Mouse (Mus musculus) myocyte (in vitro differentiated cells): ENCODE measurements at regions not wholly inside any gene's neighbourhood (a gene's known extent, or its start where the extent isn't known, plus 50 kb on each side); places are given as distances from the start of the nearest gene placed in this dataset.

ENCODE experiments used
- H3K27me3 ChIP-seq: one replicate; pipeline ENCODE4 v1.6.1; 2011; ENCODE audit not compliant: control insufficient read depth, insufficient read depth, insufficient read length
- H3K36me3 ChIP-seq: one replicate; pipeline ENCODE4 v1.6.1; 2011; ENCODE audit not compliant: control insufficient read depth, insufficient read depth
- H3K4me2 ChIP-seq: one replicate; pipeline ENCODE4 v1.6.1; 2011; ENCODE audit warnings: low read depth, control low read depth
- H3K4me3 ChIP-seq: one replicate; pipeline ENCODE4 v1.5.1; 2011; ENCODE audit warnings: mild to moderate bottlenecking, control low read depth, moderate library complexity
- H3K79me2 ChIP-seq: one replicate; pipeline ENCODE4 v1.6.1; 2011; ENCODE audit not compliant: control insufficient read depth, insufficient read depth
- H3ac ChIP-seq: one replicate; pipeline ENCODE4 v1.6.1; 2011; ENCODE audit not compliant: control insufficient read depth, insufficient read length
- CEBPB ChIP-seq: IDR thresholded peaks from 2 replicates; pipeline ENCODE4 v1.6.1; 2011; ENCODE audit warnings: mild to moderate bottlenecking, moderate library complexity; ENCODE audit not compliant: poor library complexity, insufficient read depth, severe bottlenecking
- E2F4 ChIP-seq: IDR thresholded peaks from one replicate; pipeline ENCODE4 v1.6.1; 2011; ENCODE audit warnings: mild to moderate bottlenecking, control low read depth, moderate library complexity; ENCODE audit not compliant: insufficient read depth
- MAX ChIP-seq: IDR thresholded peaks from one replicate; pipeline ENCODE4 v1.6.1; 2011; ENCODE audit warnings: low read depth, mild to moderate bottlenecking, control low read depth
- MYOD1 ChIP-seq, 3 experiments: IDR thresholded peaks; one replicate each; pipeline ENCODE4 v1.6.1; 2011; ENCODE audit warnings: control low read depth in 2 of 3, low read depth in 2 of 3, mild to moderate bottlenecking in 2 of 3, moderate library complexity in 1 of 3; ENCODE audit not compliant: insufficient read length in 2 of 3, control insufficient read depth in 1 of 3
- MYOG ChIP-seq, 3 experiments: IDR thresholded peaks; one replicate each; pipeline ENCODE4 v1.6.1; 2011; ENCODE audit warnings: control low read depth in 2 of 3, low read depth in 2 of 3, mild to moderate bottlenecking in 2 of 3; ENCODE audit not compliant: insufficient read length in 2 of 3, control insufficient read depth in 1 of 3, insufficient read depth in 1 of 3
- POLR2A ChIP-seq: IDR thresholded peaks from one replicate; pipeline ENCODE4 v1.6.1; 2011; ENCODE audit warnings: low read depth, mild to moderate bottlenecking, control low read depth, moderate library complexity; ENCODE audit not compliant: insufficient read length
- POLR2AphosphoS2 ChIP-seq: IDR thresholded peaks from one replicate; pipeline ENCODE4 v1.6.1; 2011; ENCODE audit warnings: low read depth, control low read depth; ENCODE audit not compliant: insufficient read length
- REST ChIP-seq: IDR thresholded peaks from one replicate; pipeline ENCODE4 v1.6.1; 2011; ENCODE audit warnings: mild to moderate bottlenecking, control low read depth, moderate library complexity; ENCODE audit not compliant: insufficient read depth, insufficient read length
- SRF ChIP-seq: IDR thresholded peaks from one replicate; pipeline ENCODE4 v1.6.1; 2011; ENCODE audit warnings: low read depth; ENCODE audit not compliant: control insufficient read depth, insufficient read length
- TCF12 ChIP-seq: IDR thresholded peaks from one replicate; pipeline ENCODE4 v1.6.1; 2011; ENCODE audit warnings: mild to moderate bottlenecking, control low read depth; ENCODE audit not compliant: poor library complexity, insufficient read depth, severe bottlenecking
- TCF3 ChIP-seq: IDR thresholded peaks from one replicate; pipeline ENCODE4 v1.6.1; 2011; ENCODE audit warnings: low read depth, control low read depth; ENCODE audit not compliant: insufficient read length
- USF1 ChIP-seq: IDR thresholded peaks from one replicate; pipeline ENCODE4 v1.6.1; 2011; ENCODE audit warnings: low read depth, mild to moderate bottlenecking, control low read depth, moderate library complexity

DNA sequence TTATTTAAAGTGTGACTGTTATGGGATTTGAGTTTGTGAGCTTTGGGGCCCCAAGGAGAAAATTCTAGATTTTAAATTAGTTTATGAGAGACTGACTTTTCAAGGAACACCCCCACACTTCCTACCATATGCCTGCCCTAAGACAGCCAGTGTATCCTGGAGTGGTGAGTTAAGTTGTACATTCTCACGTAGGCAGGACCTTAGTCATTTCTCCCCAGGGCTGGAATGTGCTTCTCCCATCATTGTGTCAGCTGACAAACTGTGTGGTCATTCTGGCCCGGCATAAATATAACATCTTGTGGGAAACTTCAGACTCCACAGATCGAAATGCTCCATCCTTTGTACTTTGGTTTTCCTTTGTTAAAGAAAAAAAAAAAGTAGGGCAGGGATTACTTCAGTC lies 73.1 kb upstream of the Tfpi start:
- no peaks in the 10 kb centered on the region for H3K27me3 ChIP-seq
- H3K4me2 ChIP-seq, result peak overlapping the region; percentile 73
- TF ChIP-seq E2F4, result no peak
- TF ChIP-seq MYOD1 (IDR thresholded peaks at IDR 0.05; ENCODE audit: control insufficient read depth in 1 of 3, insufficient read length in 2 of 3, low read depth in 2 of 3), result peak in 1 of 3 experiments; percentile 14
- no peak for TF ChIP-seq POLR2A
- TF ChIP-seq USF1, result peak; percentile 72
- no peak overlapping the region for H3ac ChIP-seq
- no peaks in the 10 kb centered on the region for H3K36me3 ChIP-seq
- no peaks in the 10 kb centered on the region for H3K79me2 ChIP-seq
- H3K4me3 ChIP-seq, result no peak overlapping the region

DNA sequence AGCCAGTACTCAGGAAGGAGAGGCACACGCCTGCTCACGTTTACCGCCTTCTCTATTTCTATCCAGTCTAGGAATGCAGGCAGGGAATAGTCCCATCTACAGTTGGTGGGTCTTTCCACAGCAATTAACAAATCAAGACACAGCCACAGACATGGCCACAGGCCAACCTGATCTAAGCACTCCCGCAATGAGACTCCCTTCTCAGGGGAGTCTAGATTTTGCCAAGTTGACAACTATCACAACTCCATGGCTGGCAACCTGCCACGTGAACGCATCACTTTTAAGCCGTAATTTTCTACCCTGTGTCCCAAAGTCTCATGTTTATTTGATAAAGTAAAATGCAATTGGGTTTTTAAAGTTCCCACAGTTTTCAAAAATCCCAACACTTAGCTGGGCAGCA lies 72.0 kb upstream of the Tfpi start:
- Histone ChIP-seq H3K27me3 (no peaks in the 10 kb centered on the region), H3K79me2 (no peaks in the 10 kb centered on the region), H3ac (no peak overlapping the region), H3K36me3 (no peaks in the 10 kb centered on the region), H3K4me3 (no peak overlapping the region), H3K4me2 (no peak overlapping the region)
- TF ChIP-seq POLR2A, result no peak
- TF ChIP-seq SRF, result no peak
- TF ChIP-seq POLR2AphosphoS2, result no peak
- no peak for TF ChIP-seq REST
- no peak for TF ChIP-seq TCF3
- no peak for TF ChIP-seq TCF12
- TF ChIP-seq E2F4, result no peak
- TF ChIP-seq CEBPB, result no peak
- no peak for TF ChIP-seq USF1
- TF ChIP-seq MAX, result no peak
- TF ChIP-seq MYOD1 (IDR thresholded peaks at IDR 0.05; ENCODE audit: control insufficient read depth in 1 of 3, insufficient read length in 2 of 3, low read depth in 2 of 3), result no peak
- TF ChIP-seq MYOG (IDR thresholded peaks at IDR 0.05; ENCODE audit: control insufficient read depth in 1 of 3, insufficient read depth in 1 of 3, insufficient read length in 2 of 3, low read depth in 2 of 3), result no peak

- Histone ChIP-seq H3K27me3 (no peaks in the 10 kb centered on the region), H3K4me3 (no peak overlapping the region), H3K36me3 (no peaks in the 10 kb centered on the region), H3K4me2 (no peak overlapping the region), H3K79me2 (no peaks in the 10 kb centered on the region), H3ac (no peak overlapping the region)
- no peak for TF ChIP-seq MAX
Observed at GRCm38 (mm10) chr2:84545676-84546075, 69.1 kb upstream of the Tfpi start.

- Histone ChIP-seq H3K4me3 (no peak overlapping the region), H3K79me2 (no peaks in the 10 kb centered on the region), H3K4me2 (no peak overlapping the region), H3K36me3 (no peaks in the 10 kb centered on the region), H3ac (no peak overlapping the region), H3K27me3 (no peaks in the 10 kb centered on the region)
- TF ChIP-seq TCF3, result no peak
- TF ChIP-seq USF1, result no peak
- TF ChIP-seq MYOD1 (IDR thresholded peaks at IDR 0.05; ENCODE audit: control insufficient read depth in 1 of 3, insufficient read length in 2 of 3, low read depth in 2 of 3), result no peak
- no peak for TF ChIP-seq MAX
- no peak for TF ChIP-seq CEBPB
- TF ChIP-seq E2F4, result no peak
- no peak for TF ChIP-seq REST
- TF ChIP-seq POLR2AphosphoS2, result no peak
- no peak for TF ChIP-seq SRF
- no peak for TF ChIP-seq TCF12
Observed at GRCm38 (mm10) chr2:84544739-84545138, 68.2 kb upstream of the Tfpi start.

DNA sequence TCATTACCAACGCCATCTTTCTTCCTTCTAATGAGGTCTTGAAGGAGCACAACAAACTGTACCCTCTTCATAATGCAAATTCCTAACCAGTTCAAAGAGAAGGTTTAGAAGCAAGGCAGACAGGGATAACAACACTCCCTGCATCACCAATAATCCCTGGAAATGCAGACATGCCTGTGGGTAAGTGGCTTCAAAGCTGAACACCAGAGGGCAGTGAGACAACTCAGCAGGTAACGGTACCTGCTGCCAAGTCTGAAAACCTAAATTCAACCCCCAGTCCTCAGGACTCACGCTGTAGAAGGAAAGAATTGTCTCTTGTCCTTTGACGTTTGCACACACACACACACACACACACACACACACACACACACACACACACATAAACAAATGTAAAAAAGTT lies 67.6 kb upstream of the Tfpi start:
- Histone ChIP-seq H3K4me2 (no peak overlapping the region), H3K36me3 (no peaks in the 10 kb centered on the region), H3K4me3 (no peak overlapping the region), H3K27me3 (no peaks in the 10 kb centered on the region), H3K79me2 (no peaks in the 10 kb centered on the region), H3ac (no peak overlapping the region)
- no peak for TF ChIP-seq TCF12
- TF ChIP-seq POLR2AphosphoS2, result no peak
- TF ChIP-seq TCF3, result no peak
- no peak for TF ChIP-seq REST

DNA sequence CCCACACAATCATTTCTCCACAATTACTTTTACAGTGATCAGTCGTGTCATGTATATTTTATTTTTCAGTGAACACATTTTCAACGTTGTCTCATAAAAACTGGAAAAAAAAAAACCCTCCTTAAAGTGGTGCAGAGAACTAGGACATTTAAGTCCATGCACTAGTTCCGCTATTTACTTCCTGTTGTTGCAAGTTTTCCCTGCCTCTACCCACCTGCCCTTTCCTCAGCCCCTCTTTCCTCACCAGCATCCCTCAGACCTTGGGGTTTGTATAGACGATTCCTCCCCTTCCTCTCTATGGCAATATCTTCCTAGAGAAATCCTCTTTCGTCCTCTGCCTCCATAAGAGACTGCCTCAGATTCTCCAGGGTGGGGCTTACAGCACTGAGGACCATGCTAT lies 64.9 kb upstream of the Tfpi start:
- no peak overlapping the region for H3ac ChIP-seq
- H3K79me2 ChIP-seq, result no peaks in the 10 kb centered on the region
- H3K4me3 ChIP-seq, result no peak overlapping the region
- no peaks in the 10 kb centered on the region for H3K27me3 ChIP-seq
- no peak for TF ChIP-seq MAX
- TF ChIP-seq REST, result no peak
- TF ChIP-seq USF1, result no peak
- no peak for TF ChIP-seq MYOG (IDR thresholded peaks at IDR 0.05; ENCODE audit: control insufficient read depth in 1 of 3, insufficient read depth in 1 of 3, insufficient read length in 2 of 3, low read depth in 2 of 3)
- no peak for TF ChIP-seq TCF12
- no peak for TF ChIP-seq CEBPB
- no peak for TF ChIP-seq E2F4
- no peak for TF ChIP-seq POLR2A
- TF ChIP-seq POLR2AphosphoS2, result no peak
- TF ChIP-seq MYOD1 (IDR thresholded peaks at IDR 0.05; ENCODE audit: control insufficient read depth in 1 of 3, insufficient read length in 2 of 3, low read depth in 2 of 3), result no peak
- no peak for TF ChIP-seq SRF
- no peak for TF ChIP-seq TCF3
- H3K4me2 ChIP-seq, result no peak overlapping the region
- H3K36me3 ChIP-seq, result no peaks in the 10 kb centered on the region
